In the genomic region with DNA sequence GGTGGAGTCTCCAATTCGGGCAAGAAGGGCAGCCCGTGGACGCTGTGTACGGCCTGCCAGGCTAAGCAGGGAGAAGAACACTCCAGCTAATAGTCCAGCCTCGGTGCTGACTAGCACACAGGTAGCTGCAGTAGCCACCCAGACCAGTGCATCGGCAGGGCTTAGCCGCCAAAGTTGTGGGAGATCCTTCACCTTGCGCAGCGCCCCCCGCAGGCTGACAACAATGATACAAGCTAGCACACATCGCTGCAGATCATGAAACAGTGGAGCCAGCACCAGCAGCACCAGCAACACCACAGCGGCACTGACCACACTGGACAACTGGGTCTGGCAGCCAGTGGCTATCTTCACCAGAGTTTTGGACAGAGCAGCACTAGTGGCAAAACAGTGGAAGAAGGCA, we compare ENCODE assay signal across 23 mouse cellular contexts. TPM values are rescaled to one million over a fixed set of nuclear protein-coding genes. Genes with fewer than 3 reads are reported as not detected.
DNase-seq lines count a peak whose midpoint lies in the region; ATAC-seq and TF ChIP-seq lines count a peak whose summit lies in the region.
"Had no signal": no experiment of that assay in that cellular context is flagged by ENCODE, and none has a peak within 500 bp of the region (broad histone marks: within the 10 kb centered on the region; RNA-seq: fewer than 3 reads in every experiment).

No protein-coding gene starts in this region.

- no peaks in the 10 kb centered on the region for H3K9me3 ChIP-seq in intestine, postnatal 0 days (ENCODE audit: control insufficient read depth)
- no peaks in the 10 kb centered on the region for H3K9me3 ChIP-seq in intestine, embryonic 16.5 days (ENCODE audit: control insufficient read depth, low read length)
- H3K9me3 ChIP-seq in lung, postnatal 0 days (ENCODE audit: low read length): no peaks in the 10 kb centered on the region
- no peaks in the 10 kb centered on the region for H3K9me3 ChIP-seq in stomach, postnatal 0 days (ENCODE audit: control insufficient read depth, low read length)
- H3K9me3 ChIP-seq: forebrain, embryonic 12.5 days; heart, embryonic 13.5 days; intestine, embryonic 15.5 days; limb, embryonic 12.5 days had no signal

- H3K27ac ChIP-seq in intestine, postnatal 0 days (ENCODE audit: low read depth, low read length): no peak overlapping the region
- no peak overlapping the region for H3K27ac ChIP-seq in intestine, embryonic 16.5 days (ENCODE audit: low read length)
- no peak overlapping the region for H3K27ac ChIP-seq in lung, postnatal 0 days (ENCODE audit: low read length)
- H3K27ac ChIP-seq in stomach, postnatal 0 days (replicated peaks): no peak overlapping the region
- H3K27ac ChIP-seq: forebrain, embryonic 12.5 days; heart, embryonic 13.5 days; hindbrain, embryonic 14.5 days; intestine, embryonic 15.5 days; limb, embryonic 12.5 days; macrophage had no signal

- peaks cover 17% of the 10 kb centered on the region; the same call in 1 of the 2 replicates for H3K36me3 ChIP-seq in intestine, postnatal 0 days (ENCODE audit: control insufficient read depth, insufficient read depth)
- peaks cover 8% of the 10 kb centered on the region for H3K36me3 ChIP-seq in intestine, embryonic 16.5 days (ENCODE audit: control insufficient read depth, insufficient read depth, low read length)
- peaks cover 10% of the 10 kb centered on the region for H3K36me3 ChIP-seq in lung, postnatal 0 days (ENCODE audit: insufficient read depth, low read length)
- peaks cover 7% of the 10 kb centered on the region; the same call in 1 of the 2 replicates for H3K36me3 ChIP-seq in stomach, postnatal 0 days (ENCODE audit: control insufficient read depth, insufficient read depth, low read length)

- H3K4me3 ChIP-seq in intestine, postnatal 0 days (ENCODE audit: low read depth, low read length): no peak overlapping the region
- H3K4me3 ChIP-seq in intestine, embryonic 16.5 days (ENCODE audit: low read length): no peak overlapping the region
- no peak overlapping the region for H3K4me3 ChIP-seq in lung, postnatal 0 days (ENCODE audit: low read depth, low read length)
- no peak overlapping the region for H3K4me3 ChIP-seq in stomach, postnatal 0 days (ENCODE audit: low read depth, low read length)
- H3K4me3 ChIP-seq: forebrain, embryonic 12.5 days; heart, embryonic 13.5 days; intestine, embryonic 15.5 days; limb, embryonic 12.5 days had no signal

- no peak for ATAC-seq in intestine, postnatal 0 days
- no peak for ATAC-seq in intestine, embryonic 16.5 days
- ATAC-seq in lung, postnatal 0 days: no peak
- ATAC-seq in stomach, postnatal 0 days (ENCODE audit: low FRiP score, low TSS enrichment): no peak
- ATAC-seq: activated CD4-positive, CD25-positive, alpha-beta regulatory T cell, adult 4 months; intestine, embryonic 15.5 days had no signal

- no peak for DNase-seq in lung, postnatal 0 days (ENCODE audit: low spot score)
- no peak for DNase-seq in lung, postnatal 36 days
- DNase-seq in ZHBTc4 (ENCODE audit: low read depth, low spot score): peak; percentile 40
- no peak for DNase-seq in stomach, postnatal 0 days (ENCODE audit: low spot score)
- no peak for DNase-seq in adrenal gland, adult 8-10 months
- DNase-seq: adrenal gland, postnatal 14 days; cerebellum, adult 8-10 months; layer of hippocampus, adult 9-11 months; lung, embryonic 14.5 days; right cerebral cortex, postnatal 25 days had no signal

- TF ChIP-seq EP300 in lung, postnatal 0 days (IDR thresholded peaks at IDR 0.05): no peak
- TF ChIP-seq EP300 in stomach, postnatal 0 days (optimal IDR thresholded peaks at IDR 0.05): no peak

- no peak overlapping the region for H3K4me2 ChIP-seq in intestine, postnatal 0 days (replicated peaks; ENCODE audit: low read depth)
- no peak overlapping the region for H3K4me2 ChIP-seq in intestine, embryonic 16.5 days (ENCODE audit: low read depth, low read length)
- H3K4me2 ChIP-seq in lung, postnatal 0 days (replicated peaks; ENCODE audit: low read depth, low read length): no peak overlapping the region
- H3K4me2 ChIP-seq in stomach, postnatal 0 days (replicated peaks; ENCODE audit: low read depth): no peak overlapping the region
- H3K4me2 ChIP-seq: forebrain, embryonic 12.5 days; heart, embryonic 13.5 days; hindbrain, embryonic 14.5 days; intestine, embryonic 15.5 days; limb, embryonic 12.5 days; lung, embryonic 14.5 days; midbrain, embryonic 11.5 days had no signal

- no peaks in the 10 kb centered on the region for H3K27me3 ChIP-seq in intestine, postnatal 0 days (replicated peaks; ENCODE audit: control insufficient read depth, insufficient read depth, low read length)
- H3K27me3 ChIP-seq in intestine, embryonic 16.5 days (replicated peaks; ENCODE audit: control insufficient read depth, insufficient read depth, low read length): no peaks in the 10 kb centered on the region
- no peaks in the 10 kb centered on the region for H3K27me3 ChIP-seq in lung, postnatal 0 days (replicated peaks; ENCODE audit: insufficient read depth, low read length)
- H3K27me3 ChIP-seq in stomach, postnatal 0 days (ENCODE audit: control insufficient read depth, insufficient read depth, low read length): no peaks in the 10 kb centered on the region
- H3K27me3 ChIP-seq: CH12.LX; forebrain, embryonic 12.5 days; heart, embryonic 13.5 days; intestine, embryonic 15.5 days; limb, embryonic 12.5 days had no signal

- peak; percentile 33; the same call in 1 of the 2 replicates for TF ChIP-seq CTCF in intestine, postnatal 0 days (IDR thresholded peaks at IDR 0.05; ENCODE audit: low read depth)
- peak; percentile 26 for TF ChIP-seq CTCF in lung, postnatal 0 days (IDR thresholded peaks at IDR 0.05)
- peak; percentile 8; the same call in 1 of the 2 replicates for TF ChIP-seq CTCF in stomach, postnatal 0 days (IDR thresholded peaks at IDR 0.05; ENCODE audit: low read depth)

- peaks cover 11% of the 10 kb centered on the region for H3K4me1 ChIP-seq in intestine, postnatal 0 days (replicated peaks; ENCODE audit: control insufficient read depth, insufficient read depth, low read length)
- peaks cover 15% of the 10 kb centered on the region for H3K4me1 ChIP-seq in intestine, embryonic 16.5 days (ENCODE audit: control insufficient read depth, insufficient read depth, low read length)
- H3K4me1 ChIP-seq in lung, postnatal 0 days (ENCODE audit: insufficient read depth, low read depth, low read length): peaks cover 7% of the 10 kb centered on the region; the same call in 1 of the 2 replicates
- H3K4me1 ChIP-seq in stomach, postnatal 0 days (replicated peaks; ENCODE audit: control insufficient read depth, insufficient read depth): peaks cover 7% of the 10 kb centered on the region; the same call in 1 of the 2 replicates

- no peak overlapping the region for H3K9ac ChIP-seq in intestine, postnatal 0 days (ENCODE audit: low read depth, low read length)
- no peak overlapping the region for H3K9ac ChIP-seq in intestine, embryonic 16.5 days (ENCODE audit: low read depth, low read length)
- H3K9ac ChIP-seq in lung, postnatal 0 days (replicated peaks; ENCODE audit: low read depth): no peak overlapping the region
- H3K9ac ChIP-seq in stomach, postnatal 0 days (ENCODE audit: low read length): no peak overlapping the region
- H3K9ac ChIP-seq: forebrain, embryonic 12.5 days; heart, embryonic 13.5 days; hindbrain, embryonic 14.5 days; intestine, embryonic 15.5 days; limb, embryonic 12.5 days; lung, embryonic 14.5 days had no signal

- WGBS in intestine, postnatal 0 days: 92% methylated on average over 12 of the region's 12 CpGs
- WGBS in intestine, embryonic 16.5 days: 92% methylated on average over 12 of the region's 12 CpGs
- WGBS in lung, postnatal 0 days: 91% methylated on average over 12 of the region's 12 CpGs
- 95% methylated on average over 12 of the region's 12 CpGs for WGBS in stomach, postnatal 0 days

RNA-seq across cellular contexts. Expression of a gene that starts 2.3 kb away (rescaled TPM):
- 10.3 and 13.6 TPM in 2 replicates for polyA plus RNA-seq in intestine, postnatal 0 days (2015; fragmentation: Nextera tagmentation; extraction: Ambion mirVana)
- polyA plus RNA-seq in intestine, embryonic 16.5 days (2015; fragmentation: Nextera tagmentation; extraction: Ambion mirVana): 11.3 and 14.0 TPM in 2 replicates
- 5.9 and 6.3 TPM in 2 replicates for polyA plus RNA-seq in lung, postnatal 0 days (2015; fragmentation: Nextera tagmentation; extraction: Ambion mirVana)
- polyA plus RNA-seq in stomach, postnatal 0 days (2015; fragmentation: Nextera tagmentation; extraction: Ambion mirVana): 4.6 and 4.9 TPM in 2 replicates
- 10 to 100 TPM; 15.3 to 39.9 (median 31.0) TPM for total RNA-seq in adrenal gland, adult 8-10 months (2022)

RNA-seq across cellular contexts. Expression of a gene that starts 3.6 kb away (rescaled TPM):
- 1.9 and 2.1 TPM in 2 replicates for polyA plus RNA-seq in intestine, postnatal 0 days (2015; fragmentation: Nextera tagmentation; extraction: Ambion mirVana)
- polyA plus RNA-seq in intestine, embryonic 16.5 days (2015; fragmentation: Nextera tagmentation; extraction: Ambion mirVana): 8.0 and 9.7 TPM in 2 replicates
- 0.10 and 0.19 TPM in 2 replicates for polyA plus RNA-seq in lung, postnatal 0 days (2015; fragmentation: Nextera tagmentation; extraction: Ambion mirVana)
- polyA plus RNA-seq in stomach, postnatal 0 days (2015; fragmentation: Nextera tagmentation; extraction: Ambion mirVana): 0.17 and 0.22 TPM in 2 replicates
- under 1 TPM; 0.14 to 0.46 (median 0.19) TPM for total RNA-seq in adrenal gland, adult 8-10 months (2022)
- total RNA-seq: gastrocnemius, adult 8-10 months; heart, postnatal 25 days had no signal
- polyA plus RNA-seq: macrophage had no signal

RNA-seq across cellular contexts. Expression of a gene that starts 11.6 kb away (rescaled TPM):
- polyA plus RNA-seq in intestine, postnatal 0 days (2015; fragmentation: Nextera tagmentation; extraction: Ambion mirVana): 4.8 and 5.8 TPM in 2 replicates
- 11.3 and 11.9 TPM in 2 replicates for polyA plus RNA-seq in intestine, embryonic 16.5 days (2015; fragmentation: Nextera tagmentation; extraction: Ambion mirVana)
- 7.1 and 8.2 TPM in 2 replicates for polyA plus RNA-seq in lung, postnatal 0 days (2015; fragmentation: Nextera tagmentation; extraction: Ambion mirVana)
- polyA plus RNA-seq in stomach, postnatal 0 days (2015; fragmentation: Nextera tagmentation; extraction: Ambion mirVana): 5.3 and 5.9 TPM in 2 replicates
- total RNA-seq in adrenal gland, adult 8-10 months (2022): 10 to 100 TPM; 17.5 to 31.1 (median 22.6) TPM

RNA-seq across cellular contexts. Expression of a gene that starts 20.4 kb away (rescaled TPM):
- 14.8 and 14.9 TPM in 2 replicates for polyA plus RNA-seq in intestine, postnatal 0 days (2015; fragmentation: Nextera tagmentation; extraction: Ambion mirVana)
- 8.5 and 9.7 TPM in 2 replicates for polyA plus RNA-seq in intestine, embryonic 16.5 days (2015; fragmentation: Nextera tagmentation; extraction: Ambion mirVana)
- 15.8 and 17.4 TPM in 2 replicates for polyA plus RNA-seq in lung, postnatal 0 days (2015; fragmentation: Nextera tagmentation; extraction: Ambion mirVana)
- 21.2 and 22.2 TPM in 2 replicates for polyA plus RNA-seq in stomach, postnatal 0 days (2015; fragmentation: Nextera tagmentation; extraction: Ambion mirVana)
- 10 to 100 TPM; 29.5 to 52.6 (median 34.7) TPM for total RNA-seq in adrenal gland, adult 8-10 months (2022)
- polyA plus RNA-seq: activated CD4-positive, CD25-positive, alpha-beta regulatory T cell, adult 4 months had no signal

RNA-seq across cellular contexts. Expression of a gene that starts 42.2 kb away (rescaled TPM):
- 19.4 and 19.5 TPM in 2 replicates for polyA plus RNA-seq in intestine, postnatal 0 days (2015; fragmentation: Nextera tagmentation; extraction: Ambion mirVana)
- polyA plus RNA-seq in intestine, embryonic 16.5 days (2015; fragmentation: Nextera tagmentation; extraction: Ambion mirVana): 31.7 and 31.9 TPM in 2 replicates
- polyA plus RNA-seq in lung, postnatal 0 days (2015; fragmentation: Nextera tagmentation; extraction: Ambion mirVana): 24.8 and 26.3 TPM in 2 replicates
- polyA plus RNA-seq in stomach, postnatal 0 days (2015; fragmentation: Nextera tagmentation; extraction: Ambion mirVana): 15.6 and 17.0 TPM in 2 replicates
- total RNA-seq in adrenal gland, adult 8-10 months (2022): 10 to 100 TPM; 27.3 to 34.7 (median 31.8) TPM
